Mouse (Mus musculus): Measurements from ENCODE around the gene Tbccd1.
"Not testable (repeated sequence)": the region's sequence is repeated elsewhere in the genome, so short reads cannot be mapped to it uniquely, and the experiment has no call there.

Gene Tbccd1

GRCm38 (mm10) chr16:22789908-22790367, 67.5 kb downstream of the Tbccd1 start:
- in situ Hi-C loops (cut with MseI, MboI): no loop called here

- in situ Hi-C loops (cut with MseI, MboI): no loop called here
These were observed 74.8 kb downstream of the Tbccd1 start for GRCm38 (mm10) chr16:22782686-22783085.

GRCm38 (mm10) chr16:22779228-22779835, 78.1 kb downstream of the Tbccd1 start:
- in situ Hi-C loops (cut with MseI, MboI): no loop called here

DNA sequence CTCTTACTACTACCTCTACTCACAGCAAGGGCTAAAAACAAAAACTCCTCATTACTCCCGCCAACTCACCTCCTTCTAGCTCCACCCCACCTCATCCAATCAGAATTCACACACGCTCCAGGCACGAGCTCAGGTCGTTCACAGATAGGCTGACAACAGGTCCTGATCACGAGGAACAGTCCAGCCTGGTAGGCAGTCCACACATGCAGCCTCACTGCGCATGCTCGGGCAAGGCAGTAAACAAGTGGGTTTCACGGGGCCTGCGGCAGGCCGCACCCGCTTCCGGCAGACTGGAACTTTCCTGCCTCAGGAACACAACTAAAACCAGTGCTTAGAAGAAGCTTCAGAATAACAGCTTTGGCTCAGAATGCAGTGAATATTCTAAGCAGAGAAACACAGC, 79.2 kb downstream of the Tbccd1 start:
- in situ Hi-C loops (cut with MseI, MboI): not testable (repeated sequence)

DNA sequence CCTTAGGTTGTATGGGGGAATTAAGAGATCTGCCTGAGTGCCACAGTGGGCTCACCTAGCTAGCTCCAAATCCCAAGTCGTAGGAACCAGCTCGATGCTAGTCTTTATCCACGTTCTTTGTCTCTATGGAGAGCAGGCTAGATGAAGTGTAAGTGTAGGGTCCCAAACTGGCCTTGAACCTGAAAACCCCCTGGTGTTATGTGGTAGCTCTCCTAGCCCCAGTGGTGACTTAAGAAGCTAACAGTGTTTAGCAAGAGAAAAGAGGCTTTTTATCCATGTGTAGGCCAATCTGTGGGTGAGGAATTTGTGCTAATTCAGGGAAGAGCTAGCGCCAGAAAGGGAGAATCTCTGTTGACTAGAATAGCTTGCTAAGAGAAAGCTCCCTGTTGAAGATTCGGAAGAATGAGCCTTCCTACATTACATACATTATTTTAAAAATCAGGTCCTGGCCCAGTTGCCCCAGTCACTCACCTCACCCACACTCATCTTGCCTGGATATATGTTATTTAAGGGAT, 81.9 kb downstream of the Tbccd1 start:
- in situ Hi-C loops (cut with MseI, MboI): no loop called here

DNA sequence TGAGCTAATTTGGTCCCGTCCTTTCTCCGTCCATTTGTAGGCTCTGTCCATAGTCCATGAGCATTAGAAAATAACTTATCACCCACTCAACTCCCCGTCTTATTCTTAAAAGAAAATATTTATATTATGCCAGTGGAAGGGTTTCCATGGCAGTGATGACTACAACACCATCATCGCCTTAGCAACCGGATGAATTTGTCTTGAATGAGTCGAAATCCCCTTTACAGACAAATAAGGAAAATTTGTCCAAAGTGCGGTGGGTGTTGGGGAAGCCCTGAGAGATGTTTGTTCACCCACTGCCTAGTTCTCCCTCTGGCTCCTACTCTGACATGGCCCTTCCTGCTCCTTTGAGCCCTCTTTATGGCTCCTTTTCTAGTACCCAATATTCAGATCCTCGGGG, 88.8 kb downstream of the Tbccd1 start:
- in situ Hi-C loops (cut with MseI, MboI): no loop called here

DNA sequence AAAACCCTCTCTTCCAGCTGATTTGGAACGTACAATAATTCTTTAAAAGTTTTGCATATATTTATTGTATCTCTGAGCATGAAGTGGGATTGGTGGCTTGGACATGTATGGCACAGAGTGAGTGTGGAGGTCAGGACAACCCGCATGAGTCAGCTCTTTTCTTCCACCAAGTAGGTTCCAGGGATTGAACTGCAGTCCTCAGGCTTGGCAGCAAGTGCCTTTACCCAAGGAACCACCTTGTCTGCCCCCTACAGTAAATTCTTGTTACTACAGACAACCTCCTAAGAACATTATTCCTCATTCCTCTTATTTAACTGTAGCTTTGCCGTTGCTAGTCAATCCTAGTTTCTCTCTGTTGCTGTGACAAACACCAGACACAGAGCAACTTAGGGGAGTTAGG, 90.1 kb downstream of the Tbccd1 start:
- in situ Hi-C loops (cut with MseI, MboI): no loop called here

DNA sequence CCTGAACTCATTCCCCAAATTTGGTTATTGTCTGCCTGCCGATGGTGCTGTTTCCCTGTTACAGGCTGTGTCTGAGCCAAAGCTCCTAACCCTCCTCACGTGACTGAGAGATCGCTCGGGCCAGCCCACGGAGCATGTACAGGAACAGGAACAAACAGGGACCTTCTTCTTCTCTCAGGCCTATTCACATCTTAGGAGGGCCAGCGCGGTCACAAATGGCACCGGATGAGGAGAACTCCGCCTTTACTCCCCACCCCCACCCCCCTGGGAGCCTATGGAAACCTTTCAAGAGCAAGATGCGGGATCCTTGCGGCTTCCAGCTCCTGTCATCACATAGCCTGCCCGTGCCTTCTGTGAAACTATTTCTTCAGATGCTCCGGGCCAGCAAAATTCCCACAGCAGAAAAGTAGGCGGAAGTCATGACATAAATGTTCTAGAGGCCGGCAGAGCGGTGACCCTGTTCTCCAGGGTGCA, 90.7 kb downstream of the Tbccd1 start:
- in situ Hi-C loops (cut with MseI, MboI): no loop called here

GRCm38 (mm10) chr16:22765531-22765930, 91.9 kb downstream of the Tbccd1 start:
- in situ Hi-C loops (cut with MseI, MboI): no loop called here

Data from mouse trophoblast stem cell (cell line).